Mouse (Mus musculus): ENCODE measurements around the gene Sult4a1.

Gene Sult4a1

DNA sequence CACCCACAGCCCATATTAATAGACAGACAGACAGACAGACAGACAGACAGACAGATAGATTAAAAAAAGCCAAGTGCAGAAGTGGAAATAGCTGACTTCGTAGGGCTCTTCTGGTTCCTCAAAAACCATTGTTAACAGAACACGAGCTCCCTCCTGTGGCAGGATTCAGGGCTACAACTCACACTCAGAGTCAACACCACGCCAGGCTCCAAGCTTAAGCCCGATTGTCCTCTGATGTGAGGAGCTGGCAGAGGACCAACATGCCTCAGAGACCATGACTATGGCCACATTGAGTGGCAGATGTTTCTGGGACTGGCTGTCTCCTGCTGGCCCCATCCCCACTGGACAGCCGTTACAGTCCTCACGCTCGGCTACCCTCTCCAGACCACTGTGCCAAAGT, 33.3 kb downstream of the Sult4a1 start:
- TF ChIP-seq GATA4 (IDR thresholded peaks at IDR 0.05; ENCODE audit: insufficient replicate concordance, low read length), result no peak

DNA sequence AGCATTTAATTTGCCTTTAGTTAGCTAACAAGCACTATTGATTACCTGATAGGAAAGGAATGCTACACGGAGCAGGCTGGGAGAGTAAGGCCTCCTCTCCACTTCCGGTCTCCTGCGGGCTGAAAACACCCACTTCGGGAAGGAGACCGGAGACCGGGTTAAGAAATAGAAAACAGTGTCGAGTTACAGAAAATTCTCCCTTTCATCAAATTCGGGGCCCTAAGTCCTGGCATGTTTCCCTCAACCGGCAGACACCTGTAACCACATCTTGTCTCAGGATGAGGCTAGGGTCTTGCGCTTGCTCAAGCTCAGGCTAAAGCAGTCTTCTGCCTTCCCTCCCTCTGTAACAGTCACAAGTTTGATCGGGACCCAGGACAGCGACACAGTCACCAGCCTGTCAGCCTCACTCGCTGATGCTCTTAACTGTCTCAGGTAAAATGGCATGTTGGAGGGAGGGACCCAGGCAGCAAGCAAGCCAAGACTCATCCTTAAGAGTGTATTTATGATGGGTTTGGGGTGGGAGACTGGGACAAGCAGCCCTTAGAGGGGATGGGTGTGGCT, 35.4 kb downstream of the Sult4a1 start:
- no peak for TF ChIP-seq GATA4 (IDR thresholded peaks at IDR 0.05; ENCODE audit: insufficient replicate concordance, low read length)

DNA sequence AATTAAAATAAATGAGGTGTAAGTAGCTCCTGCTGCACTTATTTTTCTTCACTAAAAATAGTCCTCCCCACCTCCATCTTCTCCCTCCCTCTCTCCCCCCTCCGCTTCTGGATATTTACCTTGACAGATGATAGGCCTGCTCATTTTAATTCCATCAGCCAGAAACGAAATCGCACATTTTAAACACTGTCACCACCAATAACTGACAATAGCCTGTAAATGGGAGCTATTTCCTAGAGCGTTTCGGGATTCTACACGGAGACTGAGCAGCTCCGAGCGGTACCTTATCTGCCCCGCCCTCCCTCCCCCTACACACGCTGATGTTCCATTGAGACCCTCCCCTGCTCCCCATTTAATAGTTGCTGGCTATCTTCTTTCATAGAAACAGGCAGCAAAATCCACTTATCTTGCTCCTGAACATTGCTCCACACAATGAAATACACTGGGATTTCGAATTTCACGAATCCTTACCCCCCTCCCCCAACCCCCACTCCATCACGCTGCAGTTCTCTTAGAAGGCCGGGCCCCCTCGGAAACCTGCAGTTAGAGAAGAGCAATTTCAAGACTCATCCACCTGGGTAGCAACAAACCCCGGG, 36.0 kb downstream of the Sult4a1 start:
- TF ChIP-seq GATA4 (IDR thresholded peaks at IDR 0.05; ENCODE audit: insufficient replicate concordance, low read length), result no peak

DNA sequence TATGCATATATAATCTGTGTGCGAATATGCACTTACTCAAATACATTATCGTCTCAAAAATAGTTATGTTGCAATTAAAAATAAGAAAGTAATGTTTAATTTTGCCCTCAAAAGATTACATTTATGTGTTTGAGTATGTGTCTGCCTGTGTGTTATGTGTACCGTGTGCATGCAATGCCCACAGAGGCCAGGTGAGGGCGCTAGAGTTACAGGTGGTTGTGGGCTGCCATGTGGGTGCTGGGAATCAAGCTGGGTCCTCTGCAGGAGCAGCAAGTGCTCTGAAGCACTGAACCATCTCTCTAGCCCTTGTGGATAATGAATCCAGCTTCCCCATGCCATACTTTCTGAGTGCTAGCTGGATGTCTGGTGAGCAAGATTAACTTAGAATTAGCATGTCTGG, 39.9 kb downstream of the Sult4a1 start:
- no peak for TF ChIP-seq GATA4 (IDR thresholded peaks at IDR 0.05; ENCODE audit: insufficient replicate concordance, low read length)

DNA sequence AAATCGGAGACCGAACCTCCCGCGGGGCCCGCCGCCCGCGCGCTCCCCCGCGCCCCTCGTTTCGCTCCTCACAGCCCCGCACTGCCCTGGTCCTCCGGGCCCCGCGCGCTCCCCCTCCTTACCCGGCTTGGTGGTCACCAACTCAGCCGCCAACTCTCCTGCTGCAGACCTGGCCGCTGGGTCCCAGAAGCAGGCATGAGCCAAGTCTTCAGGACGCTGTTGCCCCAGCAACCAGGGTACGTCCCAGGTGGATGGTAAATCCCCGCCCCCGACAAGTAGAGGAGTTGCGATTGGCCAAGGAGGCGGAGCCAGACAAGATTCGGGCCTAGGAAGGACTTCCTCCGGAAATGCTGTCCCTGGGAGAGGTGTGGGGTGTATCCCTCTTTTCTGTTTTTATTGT, 40.4 kb downstream of the Sult4a1 start, which contains the start of gene Efcab6:
Gene Efcab6, minus strand, starts transcription at position 240 of the 400 bp plus-strand sequence.
- TF ChIP-seq GATA4 (IDR thresholded peaks at IDR 0.05; ENCODE audit: insufficient replicate concordance, low read length), result no peak

DNA sequence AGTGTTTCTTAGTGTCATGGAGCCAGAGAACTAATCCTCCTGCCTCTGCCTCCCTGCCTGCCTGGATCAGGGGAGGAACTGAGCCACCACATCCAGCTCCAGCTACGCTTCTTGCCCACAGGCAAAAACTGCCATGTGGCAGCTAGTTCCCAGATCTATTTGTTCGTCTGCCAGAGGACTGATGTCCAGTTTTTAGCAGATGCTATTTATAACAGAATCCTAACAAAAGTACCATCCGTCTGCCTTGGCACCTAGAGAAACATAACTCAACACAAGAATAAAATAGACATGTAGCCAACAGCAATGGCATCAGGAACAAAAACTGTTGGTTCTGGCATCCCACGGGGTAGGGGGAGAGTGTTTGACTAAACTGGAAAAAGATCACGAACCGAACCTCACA, 46.7 kb downstream of the Sult4a1 start:
- TF ChIP-seq GATA4 (IDR thresholded peaks at IDR 0.05; ENCODE audit: insufficient replicate concordance, low read length), result no peak

DNA sequence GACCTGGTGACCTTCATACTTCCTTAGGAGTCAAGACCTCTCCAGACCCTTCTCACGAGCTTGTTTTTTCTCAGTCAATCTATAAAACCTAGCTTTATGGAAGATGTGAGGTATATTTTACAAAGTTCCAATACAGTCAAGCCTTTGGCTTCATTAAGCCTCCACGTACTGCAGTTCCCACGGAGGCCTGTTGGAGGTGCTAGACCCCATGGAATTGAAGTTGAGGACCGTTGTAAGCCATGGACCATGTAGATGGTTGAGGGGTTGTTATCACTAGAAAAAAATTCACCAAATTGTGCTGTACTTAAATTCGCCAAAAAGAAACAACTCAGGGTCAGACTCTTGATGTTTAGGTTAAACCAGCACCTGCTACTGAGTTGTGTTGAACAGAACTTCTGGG, 49.5 kb downstream of the Sult4a1 start:
- no peak for TF ChIP-seq GATA4 (IDR thresholded peaks at IDR 0.05; ENCODE audit: insufficient replicate concordance, low read length)

DNA sequence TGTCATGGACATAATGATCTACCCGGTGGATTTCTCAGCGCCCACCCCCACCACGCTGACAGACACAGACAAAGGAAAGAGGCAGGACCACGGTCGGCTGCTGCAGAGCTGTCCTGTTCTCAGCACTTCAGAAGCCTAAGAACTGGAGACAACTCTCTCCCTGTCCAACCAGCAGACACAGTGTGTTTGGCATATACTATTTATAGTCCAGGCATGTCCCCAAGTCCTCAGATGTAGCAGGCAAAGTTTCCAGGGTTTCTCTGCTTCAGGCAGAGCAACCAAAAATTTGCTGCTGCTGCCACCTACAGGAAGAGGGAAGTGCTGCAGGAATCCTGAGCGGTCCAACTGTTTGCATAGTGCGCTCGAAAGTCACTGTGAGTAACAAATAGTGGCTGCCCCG, 51.7 kb downstream of the Sult4a1 start:
- TF ChIP-seq GATA4 (IDR thresholded peaks at IDR 0.05; ENCODE audit: insufficient replicate concordance, low read length), result no peak

DNA sequence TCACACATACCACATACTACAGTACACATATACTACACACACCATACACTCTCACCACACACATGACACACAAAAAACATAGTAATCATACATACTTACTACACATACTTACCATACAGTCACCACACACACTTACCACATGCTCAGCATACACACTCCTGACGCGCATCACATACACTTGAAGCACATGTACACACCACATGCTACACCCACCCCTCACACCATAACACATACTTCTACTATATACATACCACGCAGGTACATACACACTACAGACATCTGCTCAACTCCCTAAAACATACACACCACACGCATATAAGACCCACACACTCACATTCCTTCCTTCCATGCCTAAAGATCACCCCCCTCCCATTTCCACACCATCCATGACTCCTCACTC, 52.3 kb downstream of the Sult4a1 start:
- no peak for TF ChIP-seq GATA4 (IDR thresholded peaks at IDR 0.05; ENCODE audit: insufficient replicate concordance, low read length)

DNA sequence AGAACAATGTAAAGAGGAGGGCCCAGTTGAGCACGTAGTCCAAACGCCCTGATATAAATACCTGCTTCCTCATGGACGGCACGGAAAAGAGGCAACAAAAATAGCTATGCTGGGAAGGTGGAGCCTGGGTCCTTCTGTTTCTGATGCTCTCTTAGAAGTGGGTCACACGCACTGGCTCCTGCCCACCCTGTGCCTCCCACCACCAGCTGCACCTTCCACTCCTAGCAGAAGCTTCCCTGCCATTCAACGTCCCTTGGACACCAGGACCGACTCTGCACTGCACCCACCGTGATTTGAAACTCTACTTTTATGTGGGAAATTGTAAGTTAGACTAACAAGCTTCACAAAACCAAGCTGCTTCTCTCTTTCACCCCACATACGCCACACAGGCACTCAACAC, 53.2 kb downstream of the Sult4a1 start:
- TF ChIP-seq GATA4 (IDR thresholded peaks at IDR 0.05; ENCODE audit: insufficient replicate concordance, low read length), result no peak

DNA sequence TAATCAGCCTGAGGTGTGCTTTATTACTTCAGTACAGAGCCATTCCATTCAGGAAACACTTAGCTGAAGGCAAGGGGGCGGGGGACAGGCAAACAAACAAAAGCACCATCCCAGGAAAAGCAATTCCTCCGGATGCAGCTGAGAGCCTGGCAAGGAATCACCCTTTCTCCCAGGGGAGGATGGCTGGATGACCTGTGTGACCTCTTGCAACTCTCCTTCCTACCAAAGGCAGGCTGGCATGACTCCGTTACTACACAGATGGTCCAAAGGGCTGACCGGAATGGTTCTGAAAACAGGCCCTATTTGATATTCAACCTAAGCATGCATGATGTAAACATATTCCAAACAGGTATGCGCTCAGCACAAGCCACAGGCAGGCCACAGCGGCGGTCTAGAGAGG, 56.0 kb downstream of the Sult4a1 start:
- TF ChIP-seq GATA4 (IDR thresholded peaks at IDR 0.05; ENCODE audit: insufficient replicate concordance, low read length), result no peak

DNA sequence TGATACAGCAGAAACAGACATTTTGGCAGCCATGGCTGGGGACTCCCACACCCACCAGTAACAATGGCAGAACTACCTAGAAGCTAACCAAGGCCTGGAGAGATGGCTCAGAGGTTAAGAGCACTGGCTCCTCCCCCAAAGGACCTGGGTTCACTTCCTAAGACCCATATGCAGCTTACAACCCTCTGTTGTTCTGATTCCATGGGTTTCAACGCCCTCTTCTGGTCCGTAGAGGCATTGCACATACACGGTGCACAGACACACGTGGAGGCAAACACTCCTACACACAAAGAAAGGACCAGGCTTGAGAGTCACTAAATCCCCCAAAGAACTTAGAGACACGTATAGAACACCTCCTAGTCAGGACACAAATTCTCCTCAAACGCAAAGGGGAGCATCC, 60.0 kb downstream of the Sult4a1 start:
- TF ChIP-seq GATA4 (IDR thresholded peaks at IDR 0.05; ENCODE audit: insufficient replicate concordance, low read length), result no peak

DNA sequence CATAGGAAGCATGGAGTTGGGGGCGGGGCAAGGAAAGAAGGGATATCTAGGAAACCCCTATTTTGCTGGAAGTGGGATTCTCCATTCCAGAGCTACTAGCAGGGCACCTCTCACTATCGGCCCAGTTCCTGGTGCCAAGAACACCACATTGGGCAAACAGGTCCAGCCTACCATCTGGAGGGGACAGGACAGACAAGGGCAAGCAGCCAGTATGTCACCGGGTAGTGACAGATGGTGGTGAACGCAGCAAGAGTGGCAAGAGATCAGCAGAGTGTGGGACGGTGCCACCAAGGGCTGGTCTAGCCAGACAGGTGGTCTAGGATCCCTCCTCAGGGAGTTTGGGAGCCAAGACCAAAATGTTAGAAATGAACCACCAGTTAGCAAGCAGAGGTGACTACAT, 68.5 kb downstream of the Sult4a1 start:
- TF ChIP-seq GATA4 (IDR thresholded peaks at IDR 0.05; ENCODE audit: insufficient replicate concordance, low read length), result no peak
